Mouse (Mus musculus) lung, adult 2 months (tissue): ENCODE data around the gene Akap9.

Experiments used
- CTCF ChIP-seq: fragments of 200-500 bp; IDR thresholded peaks from 2 replicates; pipeline ENCODE4 v1.5.1; 2011; ENCODE audit warnings: mild to moderate bottlenecking, low read length, control low read depth; ENCODE audit not compliant: insufficient read depth
- POLR2A ChIP-seq: fragments of 200-500 bp; IDR thresholded peaks from 2 replicates; pipeline ENCODE4 v1.6.1; 2011; ENCODE audit warnings: low read depth, mild to moderate bottlenecking, control low read depth, low read length, borderline replicate concordance; ENCODE audit errors: extremely low read depth

DNA sequence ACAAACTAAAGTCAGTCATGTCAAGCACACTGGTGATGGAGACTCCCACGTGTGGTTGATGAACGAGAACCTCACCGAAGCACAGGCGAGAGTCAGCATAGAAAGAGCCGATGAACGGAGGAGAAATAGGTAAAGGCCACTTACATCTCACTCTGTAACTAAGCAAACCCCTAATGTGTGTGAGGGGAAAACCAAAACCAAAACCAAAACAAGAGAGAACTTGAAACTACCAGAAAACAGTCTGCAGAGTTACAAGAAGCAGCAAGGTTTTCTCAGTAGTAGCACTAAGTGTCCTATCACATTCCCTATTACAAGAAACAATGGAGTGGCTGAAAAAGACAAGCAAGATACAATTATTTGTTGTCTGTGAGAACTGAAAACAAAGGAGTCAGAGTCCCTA, 24.6 kb downstream of the Akap9 start:
- TF ChIP-seq CTCF (no peak), POLR2A (no peak)
